Mouse (Mus musculus) spleen, postnatal 14 days (tissue): Measurements from ENCODE around the gene Vmac.

Source experiments
- DNase-seq, 2 experiments: peaks; one replicate each; pipeline ENCODE4 v3.0.0; 2021 to 2022; ENCODE audit warnings: low spot score in 2 of 2

Gene Vmac

GRCm38 (mm10) chr17:56717363-56718058 lies at the start of gene Vmac, which contains the start of gene Ndufa11:
Gene Vmac (minus strand): TSS chr17:56718022.
Gene Ndufa11 (plus strand): TSS chr17:56717767.
- DNase-seq: peak; percentile 86 to 92

DNA sequence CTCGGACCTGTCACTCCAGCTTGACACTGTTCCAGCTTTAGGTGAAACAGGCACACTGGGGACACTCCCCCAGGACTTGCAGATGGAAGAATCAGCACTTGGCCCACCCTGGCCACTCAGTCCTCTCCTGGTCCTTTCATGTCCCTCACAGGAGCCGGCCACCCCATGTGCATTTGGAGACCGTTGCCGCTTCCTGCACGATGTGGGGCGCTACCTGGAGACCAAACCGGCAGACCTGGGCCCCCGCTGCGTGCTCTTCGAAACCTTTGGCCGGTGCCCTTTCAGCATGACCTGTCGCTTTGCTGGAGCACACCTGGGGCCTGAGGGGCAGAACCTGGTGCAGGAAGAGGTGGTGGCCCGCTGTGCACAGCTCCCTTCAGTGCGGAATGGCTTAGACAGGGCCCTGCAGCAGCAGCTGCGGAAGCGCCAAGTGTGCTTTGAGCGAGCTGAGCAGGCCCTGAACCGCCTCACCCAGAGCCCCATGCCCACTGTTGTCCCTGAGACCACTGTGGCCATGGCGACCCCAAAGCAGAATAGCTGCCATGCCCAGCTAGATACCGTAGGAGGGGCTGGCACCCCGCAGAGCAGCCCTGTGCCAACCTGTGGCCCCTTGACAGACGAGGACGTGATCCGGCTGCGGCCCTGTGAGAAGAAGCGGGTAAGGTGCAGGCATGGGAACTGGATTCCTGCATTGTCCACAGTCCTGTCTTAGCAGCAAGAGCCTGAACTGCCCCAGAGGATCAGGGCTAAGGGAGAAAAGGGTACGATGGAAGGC lies 49.0 kb upstream of the Vmac start:
- no peak for DNase-seq

DNA sequence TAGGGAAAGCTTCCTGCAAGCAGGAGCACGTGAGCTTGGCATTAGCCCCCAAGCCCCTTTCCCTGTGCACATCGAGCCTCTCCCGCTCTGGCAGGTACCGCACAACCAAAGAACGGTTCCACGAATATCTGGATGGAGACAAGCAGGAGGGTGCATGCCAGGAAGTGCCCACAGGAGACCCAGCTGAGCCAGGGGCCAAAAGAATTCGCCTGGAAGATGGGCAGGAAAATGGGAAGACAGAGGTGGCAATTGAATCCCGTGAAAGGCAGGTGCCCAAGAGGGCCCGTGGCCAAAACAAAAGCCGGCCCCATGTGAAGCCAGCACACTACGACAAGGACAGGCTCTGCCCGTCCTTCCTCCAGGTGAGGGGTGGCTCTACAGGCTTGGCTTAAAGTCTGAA lies 47.6 kb upstream of the Vmac start:
- DNase-seq: no peak

DNA sequence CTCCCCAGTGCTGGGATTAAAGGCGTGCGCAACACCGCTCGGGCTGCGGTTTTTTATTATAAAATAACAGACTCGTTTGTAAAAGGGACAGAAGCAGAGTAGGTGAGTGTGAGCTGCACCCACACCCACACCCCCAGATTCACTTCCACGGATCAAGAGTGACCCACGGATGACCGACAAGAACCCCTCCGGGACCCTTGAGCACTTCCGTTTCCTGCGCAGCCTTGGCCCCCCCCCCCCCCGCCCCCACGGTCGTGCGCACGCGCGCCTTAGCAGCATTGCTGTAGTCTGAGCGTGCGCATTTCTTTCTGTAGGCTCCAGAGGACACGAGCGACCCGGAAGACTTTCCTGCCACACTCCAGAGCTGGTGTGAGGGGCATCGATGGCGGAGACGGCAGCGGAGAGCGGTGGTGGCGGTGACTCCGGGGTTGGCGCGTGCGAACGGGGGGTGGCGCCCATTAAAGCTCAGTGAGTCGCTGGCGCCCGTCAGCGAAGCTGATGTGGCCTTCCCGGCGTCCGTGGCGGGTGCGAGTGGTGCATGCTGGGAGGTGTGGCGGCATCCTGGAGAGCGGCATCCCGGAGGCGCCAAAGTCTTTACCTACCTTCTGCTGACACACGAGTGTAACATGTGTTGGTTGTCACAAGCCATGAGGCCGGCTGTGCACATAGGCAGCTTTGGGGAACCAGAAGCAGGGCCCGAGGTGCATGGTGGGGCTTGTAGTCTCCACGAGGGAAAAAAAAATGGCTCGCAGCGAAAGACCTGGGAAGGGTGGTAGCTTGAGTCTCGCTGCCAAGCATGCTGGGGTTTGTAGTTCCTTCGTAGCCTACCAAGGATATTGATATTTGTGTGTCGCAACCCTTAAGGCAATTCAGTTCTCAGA lies 46.9 kb upstream of the Vmac start, which contains the start of gene Dus3l:
Gene Dus3l (plus strand): TSS at position 284 of the 881 bp plus-strand sequence.
- DNase-seq: peak; percentile 71 to 81

DNA sequence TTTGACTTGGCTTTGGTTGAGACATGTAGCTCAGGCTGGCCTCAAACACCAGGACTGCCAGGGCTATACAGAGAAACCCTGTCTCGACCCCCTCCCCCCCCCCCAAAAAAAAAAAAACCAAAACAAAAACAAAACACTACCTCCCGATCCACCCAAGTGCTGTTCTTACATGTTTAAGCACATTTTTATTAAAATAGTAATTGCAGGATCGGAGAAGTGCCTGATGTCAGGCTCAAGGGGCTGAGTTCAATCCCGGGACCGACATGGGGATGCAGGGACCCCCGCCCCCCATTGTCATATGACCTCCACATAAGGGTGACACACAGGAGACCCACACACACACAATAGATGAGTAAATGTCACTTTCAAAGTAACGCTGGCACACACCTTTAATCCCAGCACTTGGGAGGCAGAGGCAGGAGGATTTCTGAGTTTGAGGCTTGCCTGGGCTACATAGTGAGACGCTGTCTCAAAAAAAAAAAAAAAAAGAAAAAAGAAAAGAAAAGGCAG lies 46.0 kb upstream of the Vmac start:
- DNase-seq: no peak

GRCm38 (mm10) chr17:56762769-56763731 lies 45.2 kb upstream of the Vmac start:
- DNase-seq: peak; percentile 38 to 64

DNA sequence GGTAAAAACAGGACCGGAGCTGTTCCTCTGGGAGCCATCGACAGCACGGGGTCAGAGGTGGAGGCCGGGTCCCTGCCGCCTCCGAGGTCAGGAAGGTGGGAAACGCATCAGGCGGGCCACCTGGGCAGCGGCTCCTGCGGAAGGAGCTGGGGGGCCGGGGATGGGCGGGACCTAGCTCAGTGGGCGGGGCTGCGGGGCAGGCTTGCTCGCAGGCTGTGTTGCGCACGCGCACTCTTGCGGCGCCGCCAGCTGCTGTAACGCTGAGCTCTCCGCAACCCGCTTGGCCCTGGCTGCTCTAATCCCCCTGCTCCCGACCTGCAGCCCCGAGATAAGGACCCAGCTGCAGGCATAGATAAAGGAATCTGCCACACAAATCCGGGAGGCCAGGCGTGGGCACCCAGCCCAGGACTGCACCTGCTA lies 44.2 kb upstream of the Vmac start:
- DNase-seq: peak; percentile 84 to 89

DNA sequence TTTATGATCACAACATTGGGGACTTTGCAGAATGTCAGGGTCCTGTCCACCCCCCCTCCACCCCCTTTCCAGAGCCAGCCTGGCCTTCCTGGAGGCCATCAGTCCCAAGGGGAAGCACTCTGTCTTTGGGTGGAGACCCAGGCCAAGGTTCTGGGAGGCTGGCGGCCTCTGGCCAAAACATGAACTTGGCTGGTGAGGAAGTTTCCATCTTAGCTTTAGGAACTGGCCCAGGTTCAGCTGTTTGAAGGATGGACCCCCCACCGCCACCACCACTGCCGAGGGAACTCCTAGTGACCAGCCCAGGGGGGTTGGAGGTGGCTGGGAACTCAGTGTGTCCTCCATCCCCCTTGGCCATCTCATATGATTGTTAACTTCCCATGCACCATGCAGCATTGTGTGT lies 43.3 kb upstream of the Vmac start:
- DNase-seq: no peak

DNA sequence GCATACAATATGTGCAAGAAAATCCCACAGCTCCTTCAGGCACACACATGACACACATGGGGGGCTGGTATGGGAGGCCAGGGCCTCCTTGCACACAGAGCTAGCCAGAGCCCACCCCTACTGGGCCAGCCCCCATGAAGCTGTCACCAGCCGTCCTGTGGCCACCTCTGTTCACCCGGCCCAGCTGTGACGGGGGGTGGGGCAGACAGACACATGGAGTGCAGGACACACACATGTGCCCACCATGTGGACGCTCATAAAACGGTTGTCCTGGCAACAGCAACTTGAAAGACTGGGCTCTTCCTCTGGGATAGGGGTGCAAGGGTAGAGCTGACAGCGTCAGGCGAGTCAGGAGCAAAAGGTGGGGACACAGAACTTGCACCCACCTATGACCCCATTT lies 41.4 kb upstream of the Vmac start:
- DNase-seq: no peak

DNA sequence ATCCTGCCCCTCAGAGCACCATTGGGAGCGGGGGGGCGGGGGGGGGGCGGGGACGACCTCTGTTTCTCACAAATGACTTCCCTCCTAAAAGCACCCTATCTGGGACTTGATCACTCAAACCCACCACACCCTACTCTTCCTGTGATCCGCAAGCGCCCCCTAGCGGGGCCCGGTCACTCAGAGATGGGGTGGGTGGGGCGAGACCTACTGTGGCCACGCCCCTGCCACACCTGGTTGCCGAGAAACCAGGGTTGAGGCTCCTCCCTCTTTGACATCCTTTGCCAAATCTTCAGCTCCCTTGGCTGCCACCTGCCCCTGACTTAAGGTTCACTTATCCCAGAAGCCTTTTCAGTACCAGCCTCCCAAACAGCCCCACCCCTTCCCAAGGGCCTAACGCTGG lies 40.3 kb upstream of the Vmac start:
- DNase-seq: peak; percentile 61 to 81

DNA sequence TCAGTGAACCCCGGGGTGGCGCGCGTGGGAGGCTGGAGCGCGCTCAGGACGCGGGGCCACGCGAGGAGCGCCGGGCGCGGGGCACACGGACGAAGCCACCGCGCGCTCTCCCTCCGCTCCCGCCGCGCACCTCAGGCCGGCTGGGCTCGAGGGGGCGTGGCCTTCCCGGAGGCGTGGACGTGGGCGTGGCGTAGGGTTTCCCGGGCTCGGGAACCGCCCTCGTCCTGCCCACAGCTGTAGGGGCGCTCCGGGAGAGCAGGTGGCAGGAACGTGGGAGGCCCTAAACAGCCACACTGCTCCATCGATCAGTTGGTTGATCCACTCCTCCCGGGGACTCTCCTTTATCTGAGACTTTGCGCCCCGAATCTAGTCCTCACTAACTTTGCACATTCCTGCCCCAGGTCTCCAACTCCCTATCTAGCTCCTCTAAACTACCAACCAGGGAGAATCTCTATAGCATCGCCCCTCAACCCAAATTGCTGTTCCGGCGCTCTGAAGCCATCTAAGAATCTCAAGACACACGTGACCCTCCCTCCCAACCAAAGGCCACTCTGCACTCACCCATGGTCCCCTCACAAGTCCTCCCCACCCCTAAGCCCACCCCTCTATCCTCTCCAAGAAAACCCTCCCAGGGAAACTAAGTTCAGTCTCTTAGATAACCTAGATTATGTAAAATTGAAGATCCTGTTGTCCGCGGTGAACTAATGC lies 39.7 kb upstream of the Vmac start, which contains the start of gene Nrtn:
Gene Nrtn (minus strand): TSS at position 115 of the 708 bp plus-strand sequence.
- peak; percentile 74 to 75 for DNase-seq

GRCm38 (mm10) chr17:56756703-56757399 lies 39.0 kb upstream of the Vmac start:
- no peak for DNase-seq

GRCm38 (mm10) chr17:56754271-56755185 lies 36.7 kb upstream of the Vmac start:
- no peak for DNase-seq

GRCm38 (mm10) chr17:56753452-56753851 lies 35.6 kb upstream of the Vmac start:
- DNase-seq: no peak

GRCm38 (mm10) chr17:56751404-56752072 lies 33.7 kb upstream of the Vmac start:
- DNase-seq: no peak

- no peak for DNase-seq
Observed at GRCm38 (mm10) chr17:56744173-56744572, 26.4 kb upstream of the Vmac start.

DNA sequence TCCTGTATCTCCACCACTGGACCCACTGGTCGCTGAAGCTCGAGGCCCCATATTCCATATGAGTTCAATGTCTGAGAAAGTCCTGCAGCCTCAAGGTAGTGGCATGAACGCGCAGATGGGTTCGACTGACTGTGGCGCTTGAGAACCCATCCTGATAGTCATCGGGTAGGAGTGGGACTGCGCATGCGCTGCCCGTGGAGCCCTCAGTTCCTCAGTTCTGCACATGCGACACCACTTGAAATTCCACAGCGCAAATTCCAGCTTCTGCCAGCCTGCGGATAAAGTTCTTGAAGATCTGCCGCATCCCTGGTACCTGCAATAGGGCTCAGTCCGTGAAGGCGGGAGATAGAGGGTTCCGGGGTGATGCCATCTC lies 23.0 kb upstream of the Vmac start:
- DNase-seq: no peak
